8 mouse cellular contexts compared by ENCODE assay signal in the genomic region with DNA sequence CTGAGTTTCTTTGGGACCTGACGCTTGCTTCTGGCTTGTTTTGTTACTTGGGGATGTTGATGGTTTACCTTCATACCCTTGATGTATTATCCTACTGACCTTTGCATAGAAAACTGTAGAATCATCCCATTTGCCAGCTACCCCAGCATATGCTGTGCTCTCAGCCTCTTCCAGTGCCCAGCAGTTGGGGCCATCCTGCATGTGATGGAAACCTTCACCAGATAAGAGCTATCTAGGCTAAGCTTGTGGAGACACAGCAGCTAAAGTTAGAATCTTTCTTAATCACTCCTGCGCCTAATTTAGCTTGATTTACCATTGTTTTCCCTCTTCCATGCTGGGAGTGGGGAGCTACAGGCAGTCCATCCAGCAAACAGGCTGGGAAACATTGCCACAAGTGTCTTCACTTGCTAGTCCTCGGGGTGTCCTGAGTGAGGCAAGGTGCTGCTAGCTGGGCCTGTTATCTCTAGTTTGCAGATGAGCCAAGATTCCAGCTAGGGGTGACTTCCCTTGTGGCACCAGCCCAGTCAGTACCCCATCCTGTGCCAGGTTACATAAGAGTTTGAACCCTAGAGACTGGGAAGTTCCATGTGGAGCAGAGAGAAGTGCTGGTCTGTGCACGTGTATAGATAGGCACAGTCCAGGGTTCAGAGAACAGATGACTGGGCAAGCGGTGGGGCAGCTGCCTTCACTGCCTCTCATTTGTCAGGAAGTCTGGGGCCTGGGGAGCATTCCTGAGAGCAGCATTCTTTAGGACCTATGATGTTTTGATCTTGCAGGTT. TPM values are rescaled to one million over a fixed set of nuclear protein-coding genes. Genes with fewer than 3 reads are reported as not detected.
DNase-seq lines count a peak whose midpoint lies in the region; ATAC-seq lines count a peak whose summit lies in the region.

No protein-coding gene starts in this region.

- peak overlapping the region; percentile 52 for H3K27ac ChIP-seq in intestine, embryonic 16.5 days (ENCODE audit: low read length)
- no peak overlapping the region; the same call in 1 of the 2 replicates for H3K27ac ChIP-seq in hindbrain, embryonic 14.5 days

- peaks cover 21% of the 10 kb centered on the region for H3K4me1 ChIP-seq in intestine, embryonic 16.5 days (ENCODE audit: control insufficient read depth, insufficient read depth, low read length)
- 0 out of 2 replicates have a peak, but pooled peaks cover 5% of the 10 kb centered on the region for H3K4me1 ChIP-seq in hindbrain, embryonic 14.5 days (replicated peaks; ENCODE audit: control insufficient read depth, insufficient read depth, low read length)

- no peaks in the 10 kb centered on the region for H3K36me3 ChIP-seq in intestine, embryonic 16.5 days (ENCODE audit: control insufficient read depth, insufficient read depth, low read length)
- no peaks in the 10 kb centered on the region; the same call in 1 of the 2 replicates for H3K36me3 ChIP-seq in hindbrain, embryonic 14.5 days (replicated peaks; ENCODE audit: control insufficient read depth, insufficient read depth)

- ATAC-seq in intestine, embryonic 16.5 days = peak; percentile 92
- ATAC-seq in megakaryocyte, adult 5-6 weeks (ENCODE audit: poor library complexity, severe bottlenecking) = peak; percentile 40; the same call in 1 of the 2 replicates
- ATAC-seq in hindbrain, embryonic 14.5 days (ENCODE audit: low FRiP score) = no peak

- DNase-seq in gastrocnemius, adult 18-20 months (ENCODE audit: low spot score) = peak; percentile 62
- no peak for DNase-seq in gastrocnemius, postnatal 14 days
- peak; percentile 42 to 51 for DNase-seq in cerebellum, postnatal 36 days
- DNase-seq in testis, postnatal 10 days (ENCODE audit: low spot score) = no peak
- DNase-seq in hindbrain, embryonic 14.5 days (ENCODE audit: low spot score) = no peak
- no peak for DNase-seq in frontal cortex, adult 2 months (ENCODE audit: extremely low spot score in 1 of 2, low spot score in 1 of 2)

- no peak overlapping the region for H3K9ac ChIP-seq in intestine, embryonic 16.5 days (ENCODE audit: low read depth, low read length)
- no peak overlapping the region for H3K9ac ChIP-seq in hindbrain, embryonic 14.5 days

- H3K4me2 ChIP-seq in intestine, embryonic 16.5 days (ENCODE audit: low read depth, low read length) = no peak overlapping the region
- H3K4me2 ChIP-seq in hindbrain, embryonic 14.5 days (replicated peaks) = no peak overlapping the region

- intact Hi-C loops in gastrocnemius, postnatal 14 days (cut with DNase I; ENCODE audit: low total_unique reads) = no loop called here

- H3K9me3 ChIP-seq in intestine, embryonic 16.5 days (ENCODE audit: control insufficient read depth, low read length) = no peaks in the 10 kb centered on the region
- no peaks in the 10 kb centered on the region for H3K9me3 ChIP-seq in hindbrain, embryonic 14.5 days (ENCODE audit: control insufficient read depth, low read length)

- H3K27me3 ChIP-seq in intestine, embryonic 16.5 days (replicated peaks; ENCODE audit: control insufficient read depth, insufficient read depth, low read length) = no peaks in the 10 kb centered on the region
- H3K27me3 ChIP-seq in hindbrain, embryonic 14.5 days (ENCODE audit: control insufficient read depth, insufficient read depth, low read length) = no peaks in the 10 kb centered on the region

- no peak overlapping the region for H3K4me3 ChIP-seq in intestine, embryonic 16.5 days (ENCODE audit: low read length)
- H3K4me3 ChIP-seq in hindbrain, embryonic 14.5 days (replicated peaks; ENCODE audit: low read length) = no peak overlapping the region

- WGBS in intestine, embryonic 16.5 days = 67% methylated on average over 5 of the region's 5 CpGs
- 81% methylated on average over 5 of the region's 5 CpGs for WGBS in hindbrain, embryonic 14.5 days

RNA-seq across cellular contexts. Expression of gene Mgrn1, which starts 10.4 kb away (rescaled TPM):
- total RNA-seq in gastrocnemius, adult 18-20 months (2021) = 10 to 100 TPM; 54.2 to 62.4 TPM
- 10 to 100 TPM; 46.7 to 51.9 TPM for total RNA-seq in gastrocnemius, postnatal 14 days (2021)
- 82.7 and 84.6 TPM in 2 replicates for polyA plus RNA-seq in intestine, embryonic 16.5 days (2015; fragmentation: Nextera tagmentation; extraction: Ambion mirVana)
- total RNA-seq in megakaryocyte, adult 5-6 weeks (2015) = 30.4 and 33.0 TPM in 2 replicates
- 32.1 and 41.0 TPM in 2 replicates for total RNA-seq in megakaryocyte, adult 5-6 weeks (2017)
- 119 and 122 TPM in 2 replicates for polyA plus RNA-seq in hindbrain, embryonic 14.5 days (2014; fragmentation: Nextera tagmentation; extraction: Ambion mirVana)
- 216 and 221 TPM in 2 replicates for polyA plus RNA-seq in frontal cortex, adult 2 months (2012; rRNA removed)

RNA-seq across cellular contexts. Expression of gene Ubald1, which starts 16.3 kb away (rescaled TPM):
- total RNA-seq in gastrocnemius, adult 18-20 months (2021) = 10 to 100 TPM; 35.4 to 37.6 TPM
- 10 to 100 TPM; 25.2 to 26.1 TPM for total RNA-seq in gastrocnemius, postnatal 14 days (2021)
- polyA plus RNA-seq in intestine, embryonic 16.5 days (2015; fragmentation: Nextera tagmentation; extraction: Ambion mirVana) = 33.7 and 35.5 TPM in 2 replicates
- total RNA-seq in megakaryocyte, adult 5-6 weeks (2015) = 32.1 and 34.6 TPM in 2 replicates
- 11.3 and 18.3 TPM in 2 replicates for total RNA-seq in megakaryocyte, adult 5-6 weeks (2017)
- polyA plus RNA-seq in hindbrain, embryonic 14.5 days (2014; fragmentation: Nextera tagmentation; extraction: Ambion mirVana) = 54.0 and 54.4 TPM in 2 replicates
- polyA plus RNA-seq in frontal cortex, adult 2 months (2012; rRNA removed) = 51.3 and 66.1 TPM in 2 replicates

RNA-seq across cellular contexts. Expression of gene Nudt16l1, which starts 42.1 kb away (rescaled TPM):
- total RNA-seq in gastrocnemius, adult 18-20 months (2021) = 10 to 100 TPM; 10.1 to 12.5 TPM
- 10 to 100 TPM; 23.3 to 23.8 TPM for total RNA-seq in gastrocnemius, postnatal 14 days (2021)
- 144 TPM in 2 replicates for polyA plus RNA-seq in intestine, embryonic 16.5 days (2015; fragmentation: Nextera tagmentation; extraction: Ambion mirVana)
- total RNA-seq in megakaryocyte, adult 5-6 weeks (2015) = 16.7 and 22.9 TPM in 2 replicates
- total RNA-seq in megakaryocyte, adult 5-6 weeks (2017) = 10.2 and 14.0 TPM in 2 replicates
- polyA plus RNA-seq in hindbrain, embryonic 14.5 days (2014; fragmentation: Nextera tagmentation; extraction: Ambion mirVana) = 122 and 133 TPM in 2 replicates
- 84.5 and 94.6 TPM in 2 replicates for polyA plus RNA-seq in frontal cortex, adult 2 months (2012; rRNA removed)

Comparison
In these comparisons a context has a peak if more than half of its experiments do, and no peak if none do; other contexts are left out.
1. DNase-seq: peak in gastrocnemius, adult 18-20 months (single experiment) and cerebellum, postnatal 36 days (2 of 2); none in gastrocnemius, postnatal 14 days (single experiment), testis, postnatal 10 days (single experiment), hindbrain, embryonic 14.5 days (single experiment) and frontal cortex, adult 2 months (0 of 2).